Mouse (Mus musculus): ENCODE data around the gene Osm. TPM values are rescaled to one million over a fixed set of nuclear protein-coding genes. Genes with fewer than 3 reads are reported as not detected.

Gene Osm
- polyA plus RNA-seq, 1 experiment, result not detected

DNA sequence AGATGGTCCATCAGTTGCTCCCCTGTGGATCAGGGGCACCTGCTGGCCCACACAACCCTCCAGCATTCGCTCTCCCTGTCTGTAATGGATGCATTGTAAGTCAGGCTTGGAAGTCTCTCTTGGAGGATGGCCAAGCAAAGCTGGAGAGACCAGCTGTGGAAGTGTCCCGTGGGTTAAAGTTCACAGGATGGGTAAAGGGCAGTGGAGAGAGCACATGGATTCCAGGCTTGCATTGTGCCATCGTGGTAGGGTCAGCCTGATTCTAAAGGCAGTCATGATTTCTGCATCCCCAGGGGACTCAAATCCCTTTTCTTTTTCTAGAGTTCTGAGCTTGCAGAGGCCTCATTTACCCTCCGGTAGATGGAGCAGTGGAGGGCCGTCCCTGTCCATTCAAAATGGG lies 21.5 kb downstream of the Osm start:
- Histone ChIP-seq H3K4me3 (ENCODE audit: insufficient read depth, low read depth, low read length) (no peak overlapping the region), H3K27ac (ENCODE audit: insufficient read depth, low read depth, low read length) (no peak overlapping the region), H3K4me1 (ENCODE audit: control insufficient read depth, insufficient read depth, low read length) (peaks cover 27% of the 10 kb centered on the region)
- TF ChIP-seq CTCF (IDR thresholded peaks at IDR 0.05; ENCODE audit: insufficient read depth, low read depth, low read length) (no peak), POLR2A (IDR thresholded peaks at IDR 0.05; ENCODE audit: insufficient read depth, low read depth, low read length) (no peak)
- WGBS, result 53% methylated on average over 5 of the region's 5 CpGs

DNA sequence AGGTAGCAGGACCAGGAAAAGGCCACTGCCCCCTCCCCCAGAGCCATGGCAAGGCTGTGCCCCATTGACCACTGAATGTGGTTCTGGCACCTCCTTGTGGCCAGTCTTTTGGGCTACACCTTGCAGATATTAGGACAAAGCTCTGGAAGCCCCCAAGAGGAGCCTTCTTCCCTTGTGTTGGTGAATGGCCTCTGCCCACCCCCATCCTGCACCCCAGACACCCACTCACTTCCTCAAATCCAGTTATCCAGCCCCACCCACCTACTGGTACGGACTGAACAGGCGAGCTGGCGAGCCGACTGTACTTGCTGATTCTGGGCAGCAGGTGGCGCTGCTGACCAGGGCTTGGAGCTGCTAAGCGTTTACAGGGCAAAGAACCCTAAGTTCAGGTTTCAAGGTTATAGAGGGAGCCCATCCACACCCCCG lies 22.4 kb downstream of the Osm start:
- no peak overlapping the region for H3K4me3 ChIP-seq (ENCODE audit: insufficient read depth, low read depth, low read length)
- H3K4me1 ChIP-seq (ENCODE audit: control insufficient read depth, insufficient read depth, low read length), result peaks cover 27% of the 10 kb centered on the region
- WGBS, result under 1% methylated on average over 7 of the region's 7 CpGs
- TF ChIP-seq POLR2A (IDR thresholded peaks at IDR 0.05; ENCODE audit: insufficient read depth, low read depth, low read length) (no peak), CTCF (IDR thresholded peaks at IDR 0.05; ENCODE audit: insufficient read depth, low read depth, low read length) (peak; percentile 99)
- no peak overlapping the region for H3K27ac ChIP-seq (ENCODE audit: insufficient read depth, low read depth, low read length)

DNA sequence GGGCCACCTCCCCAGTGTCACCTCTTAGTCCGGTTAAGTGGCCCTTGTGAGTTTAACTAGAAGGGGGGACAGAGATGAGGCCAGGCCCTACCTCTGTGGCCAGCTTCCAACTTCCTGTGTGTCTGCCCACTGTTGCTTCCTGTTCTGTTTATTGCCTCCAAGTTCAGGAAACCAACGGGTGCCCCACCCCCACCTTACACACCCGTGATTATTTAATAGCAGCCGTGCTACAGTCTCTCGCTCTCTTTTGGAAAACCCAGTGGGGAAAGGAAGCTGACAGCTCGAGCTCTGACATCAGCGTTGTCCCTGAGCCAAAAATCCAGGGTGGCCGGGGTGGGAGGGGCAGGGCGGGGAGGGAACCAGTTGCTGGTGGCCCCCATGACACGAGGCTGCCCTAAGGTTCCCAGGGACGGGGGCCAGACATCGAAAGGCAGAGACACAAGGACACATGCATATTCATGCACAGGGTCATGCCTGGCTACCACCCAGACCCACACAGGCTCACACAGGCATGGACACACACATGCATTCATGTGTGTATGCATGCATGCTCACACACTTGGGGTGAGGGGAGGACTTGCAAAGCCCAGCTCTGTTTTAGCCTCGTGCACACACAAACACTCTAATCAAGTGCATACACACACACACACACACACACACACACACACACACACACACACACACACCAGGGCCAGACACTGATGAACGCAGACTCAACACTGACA lies 24.4 kb downstream of the Osm start:
- no peak overlapping the region for H3K4me3 ChIP-seq (ENCODE audit: insufficient read depth, low read depth, low read length)
- peaks cover 30% of the 10 kb centered on the region for H3K4me1 ChIP-seq (ENCODE audit: control insufficient read depth, insufficient read depth, low read length)
- TF ChIP-seq CTCF (IDR thresholded peaks at IDR 0.05; ENCODE audit: insufficient read depth, low read depth, low read length) (no peak), POLR2A (IDR thresholded peaks at IDR 0.05; ENCODE audit: insufficient read depth, low read depth, low read length) (no peak)
- 14% methylated on average over 14 of the region's 14 CpGs for WGBS
- H3K27ac ChIP-seq (ENCODE audit: insufficient read depth, low read depth, low read length), result no peak overlapping the region

DNA sequence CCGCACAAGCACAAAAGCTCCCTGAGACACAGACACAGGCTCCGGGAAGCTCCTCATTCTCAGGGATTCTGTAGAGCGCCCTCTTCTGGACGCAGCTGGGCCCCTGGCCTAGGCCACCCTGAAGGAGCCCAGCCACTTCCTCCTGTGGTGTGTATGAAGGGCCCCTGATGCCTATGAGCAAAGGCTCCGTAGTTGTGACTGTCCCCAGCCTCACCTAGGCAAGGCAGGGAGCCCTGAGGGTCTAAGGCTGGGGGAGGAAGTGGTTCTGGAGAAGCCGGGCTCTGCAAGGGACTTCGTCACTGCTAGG lies 24.9 kb downstream of the Osm start:
- TF ChIP-seq CTCF (IDR thresholded peaks at IDR 0.05; ENCODE audit: insufficient read depth, low read depth, low read length), result peak; percentile 46
- TF ChIP-seq POLR2A (IDR thresholded peaks at IDR 0.05; ENCODE audit: insufficient read depth, low read depth, low read length), result no peak
- Histone ChIP-seq H3K27ac (ENCODE audit: insufficient read depth, low read depth, low read length) (no peak overlapping the region), H3K4me3 (ENCODE audit: insufficient read depth, low read depth, low read length) (no peak overlapping the region), H3K4me1 (ENCODE audit: control insufficient read depth, insufficient read depth, low read length) (peaks cover 30% of the 10 kb centered on the region)
- WGBS, result 53% methylated on average over 7 of the region's 7 CpGs

DNA sequence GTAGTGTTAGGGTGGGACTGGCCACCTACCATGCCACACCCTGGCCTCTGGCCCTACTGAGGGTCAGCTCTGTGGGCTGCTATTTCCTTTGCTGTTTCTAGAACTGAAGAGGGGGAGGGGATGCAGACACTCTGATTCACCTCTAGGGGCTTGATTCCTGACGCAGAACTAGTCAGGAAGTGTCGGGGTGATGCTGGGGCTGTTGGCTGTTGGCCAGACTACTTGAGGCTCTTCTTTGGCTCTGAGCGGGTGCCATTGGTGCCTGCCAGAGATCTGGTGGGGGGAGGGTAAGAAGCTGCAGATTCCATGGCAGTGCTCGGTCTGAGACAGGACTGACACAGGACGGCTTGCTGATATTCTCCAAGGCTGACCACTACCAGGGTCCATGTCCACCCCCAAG lies 25.7 kb downstream of the Osm start:
- Histone ChIP-seq H3K4me3 (ENCODE audit: insufficient read depth, low read depth, low read length) (no peak overlapping the region), H3K27ac (ENCODE audit: insufficient read depth, low read depth, low read length) (no peak overlapping the region), H3K4me1 (ENCODE audit: control insufficient read depth, insufficient read depth, low read length) (peaks cover 37% of the 10 kb centered on the region)
- TF ChIP-seq POLR2A (IDR thresholded peaks at IDR 0.05; ENCODE audit: insufficient read depth, low read depth, low read length) (no peak), CTCF (IDR thresholded peaks at IDR 0.05; ENCODE audit: insufficient read depth, low read depth, low read length) (0 out of 2 replicates have a peak, but pooled peaks have one; percentile 7)
- 33% methylated on average over 5 of the region's 5 CpGs for WGBS

DNA sequence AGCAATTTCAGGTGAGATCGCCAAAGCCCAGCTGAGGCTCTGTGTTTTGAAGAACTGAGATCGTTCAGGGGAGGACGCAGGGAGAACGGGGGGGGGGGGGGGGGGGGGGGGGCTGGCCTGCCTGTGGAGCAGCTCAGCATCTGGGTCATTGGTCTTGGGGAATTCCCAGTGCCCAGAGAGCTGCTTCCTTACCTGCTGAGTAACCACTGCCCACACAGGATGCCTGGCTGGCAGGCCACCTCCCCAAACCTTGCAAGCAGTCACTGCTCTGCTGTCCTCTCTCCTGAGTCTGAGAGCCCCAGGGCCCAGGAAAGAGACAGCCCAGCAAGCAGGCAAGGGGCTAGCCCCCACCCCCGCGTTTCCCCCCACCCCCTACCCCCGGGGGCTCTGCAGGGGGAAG lies 26.6 kb downstream of the Osm start:
- no peak for TF ChIP-seq CTCF (IDR thresholded peaks at IDR 0.05; ENCODE audit: insufficient read depth, low read depth, low read length)
- TF ChIP-seq POLR2A (IDR thresholded peaks at IDR 0.05; ENCODE audit: insufficient read depth, low read depth, low read length), result no peak
- no peak overlapping the region for H3K4me3 ChIP-seq (ENCODE audit: insufficient read depth, low read depth, low read length)
- H3K27ac ChIP-seq (ENCODE audit: insufficient read depth, low read depth, low read length), result no peak overlapping the region
- H3K4me1 ChIP-seq (ENCODE audit: control insufficient read depth, insufficient read depth, low read length), result peaks cover 37% of the 10 kb centered on the region
- 30% methylated on average over 7 of the region's 7 CpGs for WGBS

DNA sequence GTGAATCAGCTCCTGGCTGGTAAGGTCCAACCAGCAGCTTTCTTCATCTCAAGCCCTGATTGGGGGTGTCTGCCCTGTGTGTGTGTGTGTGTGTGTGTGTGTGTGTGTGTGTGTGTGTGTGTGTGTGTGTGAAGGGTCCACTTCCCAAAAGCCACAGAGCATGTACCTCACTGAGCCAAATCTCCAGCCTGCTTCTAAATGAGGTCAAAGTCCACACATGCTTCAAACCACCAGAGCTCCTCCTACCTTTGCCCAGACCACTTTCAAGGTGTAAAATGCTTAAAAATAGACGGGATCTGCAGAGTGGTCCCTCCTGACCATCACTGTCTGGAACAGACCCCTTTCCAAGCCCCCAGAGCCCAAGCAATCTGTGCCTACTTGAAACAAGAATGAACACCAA lies 27.1 kb downstream of the Osm start:
- TF ChIP-seq POLR2A (IDR thresholded peaks at IDR 0.05; ENCODE audit: insufficient read depth, low read depth, low read length) (no peak), CTCF (IDR thresholded peaks at IDR 0.05; ENCODE audit: insufficient read depth, low read depth, low read length) (no peak)
- no peak overlapping the region for H3K27ac ChIP-seq (ENCODE audit: insufficient read depth, low read depth, low read length)
- H3K4me3 ChIP-seq (ENCODE audit: insufficient read depth, low read depth, low read length), result no peak overlapping the region
- peaks cover 37% of the 10 kb centered on the region for H3K4me1 ChIP-seq (ENCODE audit: control insufficient read depth, insufficient read depth, low read length)
- 56% methylated on average over 1 of the region's 1 CpGs for WGBS

DNA sequence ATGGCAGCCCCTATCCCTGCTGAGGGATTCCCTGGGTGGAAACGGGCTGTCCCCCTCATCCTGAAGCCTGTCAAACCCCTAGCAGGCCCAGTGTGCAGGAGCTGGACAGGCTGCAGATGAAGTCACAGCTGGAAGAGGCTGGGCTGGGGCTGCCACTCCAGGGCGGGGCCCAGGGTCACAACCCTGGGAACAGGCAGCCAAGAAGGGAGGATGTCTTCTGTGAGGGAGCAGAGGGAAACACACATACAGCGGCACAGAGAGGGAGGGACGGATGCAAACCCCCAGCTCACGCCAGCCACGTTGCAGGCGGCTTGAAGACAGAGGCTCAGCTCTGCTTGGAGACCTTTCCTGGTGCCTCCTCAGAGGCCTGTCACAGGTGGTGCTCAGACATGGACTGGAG lies 27.8 kb downstream of the Osm start:
- WGBS, result 84% methylated on average over 7 of the region's 7 CpGs
- Histone ChIP-seq H3K4me3 (ENCODE audit: insufficient read depth, low read depth, low read length) (no peak overlapping the region), H3K27ac (ENCODE audit: insufficient read depth, low read depth, low read length) (no peak overlapping the region), H3K4me1 (ENCODE audit: control insufficient read depth, insufficient read depth, low read length) (peaks cover 34% of the 10 kb centered on the region)
- TF ChIP-seq POLR2A (IDR thresholded peaks at IDR 0.05; ENCODE audit: insufficient read depth, low read depth, low read length), result no peak
- TF ChIP-seq CTCF (IDR thresholded peaks at IDR 0.05; ENCODE audit: insufficient read depth, low read depth, low read length), result no peak

DNA sequence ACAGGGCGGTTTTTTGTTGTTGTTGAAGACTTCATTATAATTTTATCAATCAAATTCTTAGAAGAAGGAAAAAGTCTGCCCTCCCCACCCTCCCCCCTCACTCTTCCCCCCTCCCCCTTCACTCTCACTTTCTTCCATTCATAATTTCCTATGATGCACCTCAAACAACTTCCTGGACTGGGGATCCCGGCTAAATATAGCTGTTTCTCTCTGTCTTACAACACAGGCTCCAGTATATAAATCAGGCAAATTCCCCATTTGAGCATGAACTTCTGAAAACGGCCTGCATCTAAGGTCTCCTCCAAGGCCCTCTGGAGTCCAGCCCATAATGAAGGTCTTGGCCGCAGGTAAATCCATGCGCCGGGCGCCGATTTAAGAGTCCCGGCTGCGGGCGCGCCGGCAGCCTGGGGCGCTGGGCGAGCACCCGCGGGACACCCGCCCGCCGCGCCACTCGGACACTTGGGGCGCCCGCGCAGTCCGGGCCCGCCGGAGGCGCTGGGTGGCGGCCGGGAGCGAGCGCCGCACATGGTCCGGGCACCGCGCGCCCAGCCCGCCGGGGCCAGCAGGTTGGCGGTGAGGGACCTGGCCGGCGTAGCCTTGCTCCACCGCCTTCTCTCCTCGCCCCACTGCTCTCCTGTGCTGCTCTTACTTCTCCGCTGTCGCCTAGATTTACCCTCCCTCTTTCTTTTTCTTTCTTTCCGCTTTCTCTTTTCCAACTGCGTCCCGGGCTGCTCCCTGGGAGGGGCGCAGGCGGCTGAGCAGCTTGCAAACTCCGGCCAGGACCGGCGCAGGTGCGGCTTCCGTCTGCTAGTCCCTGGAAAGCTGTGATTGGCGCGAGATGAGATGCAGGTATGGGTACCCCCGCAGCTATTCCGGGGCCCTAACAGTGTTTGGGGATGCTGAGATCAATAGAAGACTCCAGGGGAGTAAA lies 30.3 kb downstream of the Osm start:
- Histone ChIP-seq H3K27ac (ENCODE audit: insufficient read depth, low read depth, low read length) (no peak overlapping the region), H3K4me1 (ENCODE audit: control insufficient read depth, insufficient read depth, low read length) (peaks cover 25% of the 10 kb centered on the region), H3K4me3 (ENCODE audit: insufficient read depth, low read depth, low read length) (peak overlapping the region; percentile 44)
- TF ChIP-seq CTCF (IDR thresholded peaks at IDR 0.05; ENCODE audit: insufficient read depth, low read depth, low read length), result no peak
- no peak for TF ChIP-seq POLR2A (IDR thresholded peaks at IDR 0.05; ENCODE audit: insufficient read depth, low read depth, low read length)
- 1% methylated on average over 61 of the region's 61 CpGs for whole genome bisulfite sequencing
